Mouse (Mus musculus) retina, postnatal 1 day (tissue): Measurements from ENCODE around the gene Siglech.
A peak's percentile ranks its signal among the peaks of the same experiment; 100 is the strongest.
"Not testable (repeated sequence)": the region's sequence is repeated elsewhere in the genome, so short reads cannot be mapped to it uniquely, and the experiment has no call there.

ENCODE experiments used
- DNase-seq: peaks from one replicate; pipeline ENCODE4 v3.0.0-alpha.2; 2012

Siglech gene

GRCm38 (mm10) chr7:55767926-55768325 is at the start of gene Siglech:
Gene Siglech, plus strand, starts transcription at chr7:55768178.
- DNase-seq = no peak

- DNase-seq = no peak
Observed at GRCm38 (mm10) chr7:55722673-55723072, 45.3 kb upstream of the Siglech start.

DNA sequence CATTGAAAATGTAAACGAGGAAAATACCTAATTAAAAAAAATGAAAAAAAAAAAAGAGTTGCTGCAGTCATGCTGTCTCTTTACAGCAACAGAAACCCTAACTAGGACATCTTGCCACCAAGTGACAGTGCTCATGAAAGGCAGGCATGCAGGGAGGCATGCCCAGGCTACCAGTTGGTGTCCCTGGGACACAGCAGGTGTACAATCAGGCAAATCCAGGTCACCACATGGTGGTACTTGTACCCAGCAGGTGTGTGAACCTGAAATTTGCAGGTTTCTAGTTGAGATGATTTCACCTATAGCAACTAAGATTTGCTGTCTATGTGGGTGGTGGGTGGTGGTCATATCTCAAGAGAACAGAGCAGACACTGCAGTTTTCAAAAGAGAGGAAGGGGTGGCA is 39.1 kb upstream of the Siglech start:
- DNase-seq = no peak

GRCm38 (mm10) chr7:55734483-55734882 is 33.5 kb upstream of the Siglech start:
- no peak for DNase-seq

- peak; percentile 45 for DNase-seq
Observed at GRCm38 (mm10) chr7:55737125-55737912, 30.7 kb upstream of the Siglech start.

- DNase-seq = no peak
Observed at GRCm38 (mm10) chr7:55743614-55744267, 24.2 kb upstream of the Siglech start.

GRCm38 (mm10) chr7:55744566-55745220 is 23.3 kb upstream of the Siglech start:
- peak; percentile 28 for DNase-seq

DNA sequence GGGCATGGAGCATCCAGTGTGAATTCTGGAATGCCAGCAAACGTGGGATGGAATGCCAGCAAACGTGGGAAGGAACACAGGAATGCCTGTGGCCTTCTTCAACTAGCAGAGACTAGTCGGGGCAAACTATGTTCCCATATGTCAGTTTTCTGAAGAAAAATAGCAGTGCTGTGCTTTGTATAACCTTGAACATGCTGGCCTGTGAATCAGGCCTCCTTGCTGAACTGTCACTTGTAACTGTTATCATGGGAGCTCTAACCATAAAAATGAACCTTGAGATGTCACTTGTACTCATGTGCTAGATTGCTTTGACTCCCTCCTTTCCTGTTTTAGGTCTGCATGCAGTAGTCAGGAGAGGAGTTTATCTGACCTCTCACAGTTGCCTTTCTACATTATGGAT is 17.1 kb upstream of the Siglech start:
- DNase-seq = no peak

GRCm38 (mm10) chr7:55759346-55759745 is 8.6 kb upstream of the Siglech start:
- no peak for DNase-seq

- DNase-seq = no peak
Observed at GRCm38 (mm10) chr7:55780011-55780410, 12.0 kb downstream of the Siglech start.

DNA sequence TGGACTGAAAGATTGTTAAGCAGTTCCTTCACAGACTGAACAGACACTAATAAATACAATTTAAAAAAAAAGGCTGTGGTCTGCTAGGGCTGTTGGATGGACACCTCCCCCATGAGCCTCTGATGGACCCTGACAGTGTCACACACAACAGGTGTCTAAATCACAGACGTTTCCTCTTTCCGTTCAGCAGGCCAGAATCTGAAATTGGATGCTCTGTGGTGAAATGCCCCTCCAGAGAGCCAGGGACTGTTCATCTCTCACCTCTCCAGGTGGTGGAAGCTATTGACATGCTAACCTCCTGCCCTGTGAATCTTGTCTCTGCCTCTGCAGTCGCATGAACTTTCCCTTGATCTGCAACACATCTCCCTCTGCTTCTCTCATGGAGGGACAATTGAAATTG is 14.5 kb downstream of the Siglech start:
- DNase-seq = no peak

- no peak for DNase-seq
Observed at GRCm38 (mm10) chr7:55784580-55784979, 16.6 kb downstream of the Siglech start.

- DNase-seq = not testable (repeated sequence)
Observed at GRCm38 (mm10) chr7:55790586-55790985, 22.6 kb downstream of the Siglech start.

GRCm38 (mm10) chr7:55792280-55792679 is 24.3 kb downstream of the Siglech start:
- DNase-seq = no peak

GRCm38 (mm10) chr7:55793236-55793951 is 25.4 kb downstream of the Siglech start:
- DNase-seq = peak; percentile 2

DNA sequence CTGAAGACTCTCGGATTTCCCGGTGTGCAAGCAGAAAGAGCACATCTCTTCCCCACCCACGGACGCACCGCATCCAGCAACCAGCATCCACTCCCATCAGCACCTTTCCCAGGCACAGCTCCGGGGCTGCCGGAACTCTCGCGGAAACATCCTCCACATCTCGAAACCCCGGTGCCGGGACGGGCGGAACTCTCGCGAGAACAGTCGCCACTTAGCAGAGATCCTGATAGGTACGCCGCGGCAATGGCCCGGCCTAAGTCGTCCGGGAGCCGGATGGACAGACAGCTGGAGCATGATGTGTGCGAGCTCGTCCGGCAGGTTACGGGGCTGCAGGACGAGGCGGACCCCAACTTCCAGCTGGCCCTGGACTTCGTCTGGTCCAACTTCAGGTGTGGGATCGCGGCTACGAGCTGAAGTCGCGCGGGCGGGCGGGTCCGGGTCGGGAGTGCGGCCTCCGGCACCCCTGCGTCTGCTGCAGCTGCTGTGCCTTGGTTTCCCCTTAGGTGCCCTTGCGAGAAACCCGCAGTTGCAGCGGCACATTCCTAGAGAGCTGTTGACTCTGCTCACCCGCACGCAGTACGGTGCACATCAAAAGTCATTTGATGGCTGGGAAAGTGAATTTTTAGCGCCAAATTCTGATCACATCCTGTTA is 26.1 kb downstream of the Siglech start, which contains the start of gene Tubgcp5:
Gene Tubgcp5, plus strand, starts transcription at position 203 of the 652 bp plus-strand sequence.
- DNase-seq = peak; percentile 98

DNA sequence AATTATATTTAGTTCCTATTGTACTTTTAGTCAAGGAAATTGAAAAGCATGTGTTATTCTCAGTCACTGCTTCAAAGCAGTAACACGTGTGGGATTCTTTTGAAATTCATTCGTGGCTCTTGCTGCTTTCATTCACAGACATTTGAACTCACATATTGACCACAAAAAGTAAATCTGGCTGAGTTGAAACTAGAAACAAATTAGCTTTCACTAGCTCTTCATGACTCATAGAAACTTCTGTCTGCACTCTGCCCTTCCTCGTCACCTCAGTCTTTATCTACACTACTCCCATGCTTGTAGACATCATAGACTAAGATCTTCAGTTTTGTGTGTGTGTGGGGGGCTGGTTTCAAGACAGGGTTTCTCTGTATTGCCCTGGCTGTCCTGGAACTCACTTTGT is 32.0 kb downstream of the Siglech start:
- no peak for DNase-seq

DNA sequence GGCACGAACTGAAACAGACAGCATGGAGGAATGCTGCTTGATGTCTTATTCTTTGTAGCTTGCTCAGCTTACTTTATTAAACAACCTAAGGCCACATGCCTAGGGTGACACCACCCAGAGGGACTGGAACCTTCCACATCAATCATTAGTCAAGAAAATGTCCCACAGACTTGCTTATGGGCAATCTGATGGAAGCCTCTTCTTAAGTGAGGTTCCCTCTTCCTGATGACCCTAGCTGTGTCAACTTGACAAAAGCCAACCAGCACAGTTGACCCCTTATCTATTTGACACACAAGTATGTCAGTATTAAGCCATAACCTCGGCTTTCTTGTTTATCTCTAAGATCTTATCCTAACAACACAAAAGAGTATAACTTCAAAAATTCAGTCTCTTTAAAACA is 42.0 kb downstream of the Siglech start:
- DNase-seq = no peak

DNA sequence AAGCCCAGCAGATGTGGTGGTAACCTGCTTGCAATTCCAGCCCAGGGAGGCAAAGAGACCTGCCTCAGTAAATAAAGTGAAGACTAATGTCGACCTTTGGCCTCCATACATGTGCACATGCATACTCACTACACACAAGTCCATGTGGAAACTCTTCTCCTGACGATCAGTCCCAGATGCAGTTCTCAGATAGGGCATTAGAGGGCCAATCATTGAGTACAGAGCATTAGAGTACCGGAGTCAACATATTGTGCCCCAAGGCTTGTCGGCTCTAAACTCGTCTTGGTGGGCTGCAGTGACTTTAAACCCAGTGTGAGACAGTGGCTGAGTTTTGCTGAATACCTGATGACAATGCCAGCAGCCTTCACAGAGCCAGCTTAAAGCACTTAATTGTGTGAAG is 56.5 kb downstream of the Siglech start:
- peak; percentile 21 for DNase-seq

DNA sequence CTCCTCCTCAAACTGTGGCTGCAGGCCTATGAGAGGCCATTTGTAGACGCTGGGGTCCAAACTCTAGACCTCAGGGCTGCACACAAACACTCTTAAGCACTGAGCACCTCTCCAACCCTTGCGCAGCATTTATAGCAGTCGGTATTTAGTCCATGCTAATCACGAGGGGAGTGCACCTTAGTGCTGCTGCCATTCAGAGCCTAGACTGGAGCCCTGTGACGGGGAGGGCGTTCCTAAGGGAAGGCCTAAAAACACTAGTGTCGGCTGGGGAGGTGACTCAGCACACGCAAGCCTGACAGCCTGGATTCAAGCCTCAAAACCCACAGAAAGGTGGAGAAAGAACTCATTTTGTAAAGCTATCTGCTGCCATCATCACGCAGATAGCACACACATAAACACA is 59.6 kb downstream of the Siglech start:
- DNase-seq = no peak
